ENCODE assay signal across 20 mouse cellular contexts in the genomic region with DNA sequence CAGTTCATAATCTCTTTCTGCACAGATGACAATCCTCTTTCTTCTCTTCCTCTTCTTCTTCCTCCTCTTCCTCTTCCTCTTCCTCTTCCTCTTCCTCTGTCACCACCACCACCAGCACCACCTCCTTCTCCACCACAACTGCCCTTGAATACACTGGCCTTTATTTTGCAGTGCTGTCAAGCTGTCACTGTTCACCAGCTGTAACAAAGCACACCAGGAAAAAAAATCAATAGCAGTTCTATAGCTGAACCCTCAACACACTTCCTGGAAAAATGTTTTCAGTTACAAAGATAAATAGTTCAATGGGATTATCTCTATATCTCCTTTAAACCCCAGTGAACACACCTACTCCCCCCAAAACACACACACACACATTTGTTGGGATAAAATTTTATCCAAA.
DNase-seq lines count a peak whose midpoint lies in the region; ATAC-seq and TF ChIP-seq lines count a peak whose summit lies in the region.
"Had no signal": no experiment of that assay in that cellular context is flagged by ENCODE, and none has a peak within 500 bp of the region (broad histone marks: within the 10 kb centered on the region; RNA-seq: fewer than 3 reads in every experiment).

No protein-coding gene starts in this region.

- no peak for TF ChIP-seq EP300 in stomach, postnatal 0 days (optimal IDR thresholded peaks at IDR 0.05)

- no peaks in the 10 kb centered on the region for H3K27me3 ChIP-seq in stomach, embryonic 14.5 days (ENCODE audit: control insufficient read depth, insufficient read depth, low read length)
- no peaks in the 10 kb centered on the region for H3K27me3 ChIP-seq in stomach, postnatal 0 days (ENCODE audit: control insufficient read depth, insufficient read depth, low read length)
- no peaks in the 10 kb centered on the region for H3K27me3 ChIP-seq in stomach, embryonic 15.5 days (replicated peaks)
- no peaks in the 10 kb centered on the region for H3K27me3 ChIP-seq in stomach, embryonic 16.5 days (ENCODE audit: control insufficient read depth, insufficient read depth, low read length)

- no peak overlapping the region for H3K4me3 ChIP-seq in stomach, embryonic 14.5 days (ENCODE audit: low read depth, low read length)
- no peak overlapping the region for H3K4me3 ChIP-seq in stomach, postnatal 0 days (ENCODE audit: low read depth, low read length)
- no peak overlapping the region for H3K4me3 ChIP-seq in stomach, embryonic 15.5 days (replicated peaks)
- H3K4me3 ChIP-seq in stomach, embryonic 16.5 days (replicated peaks; ENCODE audit: low read length), result no peak overlapping the region

- H3K36me3 ChIP-seq in stomach, embryonic 14.5 days (ENCODE audit: control insufficient read depth, insufficient read depth, low read length), result no peaks in the 10 kb centered on the region
- no peaks in the 10 kb centered on the region for H3K36me3 ChIP-seq in stomach, postnatal 0 days (ENCODE audit: control insufficient read depth, insufficient read depth, low read length)
- no peaks in the 10 kb centered on the region for H3K36me3 ChIP-seq in stomach, embryonic 15.5 days
- no peaks in the 10 kb centered on the region for H3K36me3 ChIP-seq in stomach, embryonic 16.5 days (ENCODE audit: control insufficient read depth, insufficient read depth, low read length)
- H3K36me3 ChIP-seq: G1E had no signal

- H3K4me2 ChIP-seq in stomach, embryonic 14.5 days (replicated peaks; ENCODE audit: low read depth, low read length), result no peak overlapping the region
- no peak overlapping the region for H3K4me2 ChIP-seq in stomach, postnatal 0 days (replicated peaks; ENCODE audit: low read depth)
- no peak overlapping the region for H3K4me2 ChIP-seq in stomach, embryonic 15.5 days
- H3K4me2 ChIP-seq in stomach, embryonic 16.5 days (ENCODE audit: low read depth, low read length), result no peak overlapping the region

- DNase-seq in stomach, postnatal 0 days (ENCODE audit: low spot score), result no peak
- DNase-seq in right cerebral cortex, postnatal 36 days (ENCODE audit: low spot score in 2 of 2), result no peak
- no peak for DNase-seq in frontal cortex, postnatal 36 days (ENCODE audit: low spot score in 2 of 2)
- DNase-seq: adrenal gland, adult 2 months; adrenal gland, adult 8-10 months; adrenal gland, postnatal 10 days; adrenal gland, postnatal 14 days; adrenal gland, postnatal 25 days; adrenal gland, postnatal 36 days; B cell, adult 2 months; cerebellum, adult 11 months; cerebellum, adult 11-12 months; cerebellum, adult 18-20 months had no signal

- H3K9me3 ChIP-seq in stomach, embryonic 14.5 days (ENCODE audit: control insufficient read depth, low read depth, low read length), result no peaks in the 10 kb centered on the region
- H3K9me3 ChIP-seq in stomach, postnatal 0 days (ENCODE audit: control insufficient read depth, low read length), result no peaks in the 10 kb centered on the region
- H3K9me3 ChIP-seq in stomach, embryonic 15.5 days, result no peaks in the 10 kb centered on the region
- no peaks in the 10 kb centered on the region for H3K9me3 ChIP-seq in stomach, embryonic 16.5 days (replicated peaks; ENCODE audit: control insufficient read depth, low read length)

- no peak for TF ChIP-seq CTCF in stomach, postnatal 0 days (IDR thresholded peaks at IDR 0.05; ENCODE audit: low read depth)

- peak; percentile 81 for ATAC-seq in stomach, embryonic 14.5 days (ENCODE audit: insufficient number of reproducible peaks, insufficient read depth, low FRiP score, low read depth)
- ATAC-seq in stomach, postnatal 0 days (ENCODE audit: low FRiP score, low TSS enrichment), result no peak
- ATAC-seq in stomach, embryonic 15.5 days (ENCODE audit: insufficient read depth, low FRiP score, low read depth), result peak; percentile 56; the same call in 1 of the 2 replicates
- ATAC-seq in stomach, embryonic 16.5 days (ENCODE audit: insufficient read depth, low FRiP score), result peak; percentile 63; the same call in 1 of the 2 replicates
- ATAC-seq: activated CD4-positive, CD25-positive, alpha-beta regulatory T cell, adult 4 months; CD4-positive, CD25-positive, alpha-beta regulatory T cell, adult 4 months; Patski had no signal

- no peaks in the 10 kb centered on the region for H3K4me1 ChIP-seq in stomach, embryonic 14.5 days (ENCODE audit: control insufficient read depth, insufficient read depth, low read length)
- H3K4me1 ChIP-seq in stomach, postnatal 0 days (replicated peaks; ENCODE audit: control insufficient read depth, insufficient read depth), result no peaks in the 10 kb centered on the region
- no peaks in the 10 kb centered on the region for H3K4me1 ChIP-seq in stomach, embryonic 15.5 days
- H3K4me1 ChIP-seq in stomach, embryonic 16.5 days (ENCODE audit: control insufficient read depth, insufficient read depth, low read length), result no peaks in the 10 kb centered on the region

- no peak overlapping the region for H3K9ac ChIP-seq in stomach, embryonic 14.5 days (replicated peaks; ENCODE audit: low read depth, low read length)
- H3K9ac ChIP-seq in stomach, postnatal 0 days (ENCODE audit: low read length), result no peak overlapping the region
- no peak overlapping the region for H3K9ac ChIP-seq in stomach, embryonic 15.5 days
- H3K9ac ChIP-seq in stomach, embryonic 16.5 days (ENCODE audit: low read length), result no peak overlapping the region

- no peak overlapping the region for H3K27ac ChIP-seq in stomach, embryonic 14.5 days (ENCODE audit: low read length)
- no peak overlapping the region for H3K27ac ChIP-seq in stomach, postnatal 0 days (replicated peaks)
- H3K27ac ChIP-seq in stomach, embryonic 15.5 days, result no peak overlapping the region
- H3K27ac ChIP-seq in stomach, embryonic 16.5 days (ENCODE audit: low read length), result no peak overlapping the region
